Comparison of ENCODE assay signal across 8 mouse cellular contexts in genomic region chr9:110631191-110631590, GRCm38 (mm10). TPM values are rescaled to one million over a fixed set of nuclear protein-coding genes. Genes with fewer than 3 reads are reported as not detected.
DNase-seq lines count a peak whose midpoint lies in the region; ATAC-seq and TF ChIP-seq lines count a peak whose summit lies in the region.

No protein-coding gene starts in this region.

- H3K27me3 ChIP-seq in intestine, embryonic 14.5 days (replicated peaks; ENCODE audit: control insufficient read depth, insufficient read depth, low read length): peaks cover 20% of the 10 kb centered on the region
- H3K27me3 ChIP-seq in intestine, embryonic 16.5 days (replicated peaks; ENCODE audit: control insufficient read depth, insufficient read depth, low read length): peaks cover 6% of the 10 kb centered on the region; the same call in 1 of the 2 replicates
- no peaks in the 10 kb centered on the region for H3K27me3 ChIP-seq in MEL (ENCODE audit: control insufficient read depth in 1 of 2, insufficient read depth in 2 of 2, low read length in 2 of 2)
- peaks cover 89% of the 10 kb centered on the region for H3K27me3 ChIP-seq in embryonic facial prominence, embryonic 10.5 days (replicated peaks; ENCODE audit: low read depth, poor library complexity, severe bottlenecking)
- H3K27me3 ChIP-seq in hindbrain, embryonic 13.5 days: peaks cover 51% of the 10 kb centered on the region
- H3K27me3 ChIP-seq in liver, embryonic 14.5 days (ENCODE audit: control insufficient read depth, insufficient read depth, low read length): no peaks in the 10 kb centered on the region

- H3K27ac ChIP-seq in intestine, embryonic 14.5 days (ENCODE audit: low read depth): no peak overlapping the region
- no peak overlapping the region for H3K27ac ChIP-seq in intestine, embryonic 16.5 days (ENCODE audit: low read length)
- no peak overlapping the region for H3K27ac ChIP-seq in MEL (ENCODE audit: control insufficient read depth, low read depth, low read length)
- H3K27ac ChIP-seq in embryonic facial prominence, embryonic 10.5 days (replicated peaks): no peak overlapping the region
- H3K27ac ChIP-seq in hindbrain, embryonic 13.5 days: no peak overlapping the region
- H3K27ac ChIP-seq in liver, embryonic 14.5 days: no peak overlapping the region

- 21% methylated on average over 10 of the region's 10 CpGs for WGBS in intestine, embryonic 14.5 days
- WGBS in intestine, embryonic 16.5 days: 27% methylated on average over 10 of the region's 10 CpGs
- WGBS in embryonic facial prominence, embryonic 10.5 days: 11% methylated on average over 10 of the region's 10 CpGs
- WGBS in hindbrain, embryonic 13.5 days: 10% methylated on average over 10 of the region's 10 CpGs
- 53% methylated on average over 10 of the region's 10 CpGs for WGBS in liver, embryonic 14.5 days (ENCODE audit: insufficient replicate concordance)

- no peak for ATAC-seq in intestine, embryonic 14.5 days (replicated peaks; ENCODE audit: low FRiP score, low TSS enrichment, low read depth)
- no peak for ATAC-seq in intestine, embryonic 16.5 days
- ATAC-seq in hindbrain, embryonic 13.5 days (ENCODE audit: low FRiP score): peak; percentile 17; the same call in 1 of the 2 replicates
- no peak for ATAC-seq in liver, embryonic 14.5 days (ENCODE audit: insufficient read depth)

- H3K4me2 ChIP-seq in intestine, embryonic 14.5 days (ENCODE audit: low read length): peak overlapping the region; percentile 29
- no peak overlapping the region for H3K4me2 ChIP-seq in intestine, embryonic 16.5 days (ENCODE audit: low read depth, low read length)
- peak overlapping the region; percentile 59 for H3K4me2 ChIP-seq in hindbrain, embryonic 13.5 days
- no peak overlapping the region for H3K4me2 ChIP-seq in liver, embryonic 14.5 days (ENCODE audit: low read depth)

- TF ChIP-seq EP300 in MEL (IDR thresholded peaks at IDR 0.05; ENCODE audit: low read depth in 1 of 2, low read length in 2 of 2): no peak
- TF ChIP-seq EP300 in liver, embryonic 14.5 days (IDR thresholded peaks at IDR 0.05; ENCODE audit: low read depth): no peak

- 0 out of 2 replicates have a peak, but pooled peaks cover 3% of the 10 kb centered on the region for H3K36me3 ChIP-seq in intestine, embryonic 14.5 days (ENCODE audit: control insufficient read depth, insufficient read depth, low read length)
- H3K36me3 ChIP-seq in intestine, embryonic 16.5 days (ENCODE audit: control insufficient read depth, insufficient read depth, low read length): no peaks in the 10 kb centered on the region
- H3K36me3 ChIP-seq in MEL (ENCODE audit: control insufficient read depth in 1 of 2, insufficient read depth in 2 of 2, low read length in 2 of 2): no peaks in the 10 kb centered on the region; a peak in 2 of 4 replicates
- peaks cover 6% of the 10 kb centered on the region; the same call in 1 of the 2 replicates for H3K36me3 ChIP-seq in embryonic facial prominence, embryonic 10.5 days (replicated peaks)
- peaks cover 10% of the 10 kb centered on the region for H3K36me3 ChIP-seq in hindbrain, embryonic 13.5 days
- H3K36me3 ChIP-seq in liver, embryonic 14.5 days (replicated peaks; ENCODE audit: control insufficient read depth, insufficient read depth, low read depth): no peaks in the 10 kb centered on the region

- no peaks in the 10 kb centered on the region for H3K9me3 ChIP-seq in intestine, embryonic 14.5 days (ENCODE audit: control insufficient read depth, low read length)
- H3K9me3 ChIP-seq in intestine, embryonic 16.5 days (ENCODE audit: control insufficient read depth, low read length): no peaks in the 10 kb centered on the region
- no peaks in the 10 kb centered on the region for H3K9me3 ChIP-seq in MEL (replicated peaks; ENCODE audit: insufficient read depth, low read length)
- no peaks in the 10 kb centered on the region for H3K9me3 ChIP-seq in embryonic facial prominence, embryonic 10.5 days
- no peaks in the 10 kb centered on the region for H3K9me3 ChIP-seq in hindbrain, embryonic 13.5 days
- no peaks in the 10 kb centered on the region for H3K9me3 ChIP-seq in liver, embryonic 14.5 days (ENCODE audit: control insufficient read depth, low read length)

- H3K79me2 ChIP-seq in MEL (ENCODE audit: control insufficient read depth, insufficient read depth, low read length, poor library complexity): no peaks in the 10 kb centered on the region

- peak; percentile 75 for DNase-seq in intestine, embryonic 14.5 days (ENCODE audit: low spot score)
- DNase-seq in MEL (ENCODE audit: low read depth, low spot score): peak; percentile 52
- DNase-seq in embryonic facial prominence, embryonic 10.5 days (ENCODE audit: low spot score): peak; percentile 85
- DNase-seq in liver, embryonic 14.5 days (ENCODE audit: low read depth in 3 of 3, low spot score in 3 of 3): no peak
- peak; percentile 59 for DNase-seq in retina, postnatal 7 days (ENCODE audit: low read depth, low spot score)
- no peak for DNase-seq in layer of hippocampus, adult 9-10 months (ENCODE audit: low spot score)

- TF ChIP-seq CTCF in MEL (IDR thresholded peaks at IDR 0.05 in 2 of 3, conservative IDR thresholded peaks at IDR 0.05 in 1 of 3; ENCODE audit: control insufficient read depth in 1 of 3, insufficient read depth in 1 of 3, low read depth in 2 of 3, low read length in 3 of 3, poor library complexity in 1 of 3, severe bottlenecking in 1 of 3): peak; percentile 80 to 93 (median 87)
- peak; percentile 78 for TF ChIP-seq CTCF in liver, embryonic 14.5 days (IDR thresholded peaks at IDR 0.05; ENCODE audit: low read depth)

- TF ChIP-seq RAD21 in MEL (IDR thresholded peaks at IDR 0.05; ENCODE audit: low read depth, low read length): peak; percentile 71

- H3K4me1 ChIP-seq in intestine, embryonic 14.5 days (replicated peaks; ENCODE audit: control insufficient read depth, insufficient read depth, low read length): no peaks in the 10 kb centered on the region
- 0 out of 2 replicates have a peak, but pooled peaks cover 2% of the 10 kb centered on the region for H3K4me1 ChIP-seq in intestine, embryonic 16.5 days (ENCODE audit: control insufficient read depth, insufficient read depth, low read length)
- no peaks in the 10 kb centered on the region for H3K4me1 ChIP-seq in MEL (ENCODE audit: control insufficient read depth in 1 of 2, insufficient read depth in 2 of 2, low read length in 2 of 2)
- peaks cover 29% of the 10 kb centered on the region for H3K4me1 ChIP-seq in embryonic facial prominence, embryonic 10.5 days
- H3K4me1 ChIP-seq in hindbrain, embryonic 13.5 days (replicated peaks): peaks cover 10% of the 10 kb centered on the region
- H3K4me1 ChIP-seq in liver, embryonic 14.5 days (replicated peaks; ENCODE audit: control insufficient read depth in 2 of 2, insufficient read depth in 2 of 2, low read length in 1 of 2): no peaks in the 10 kb centered on the region

- no peak for TF ChIP-seq POLR2A in MEL (IDR thresholded peaks at IDR 0.05; ENCODE audit: control insufficient read depth in 1 of 2, insufficient read depth in 1 of 2, low read depth in 1 of 2, low read length in 2 of 2, poor library complexity in 1 of 2)

- no peak overlapping the region for H3K4me3 ChIP-seq in intestine, embryonic 14.5 days (ENCODE audit: low read depth, low read length)
- H3K4me3 ChIP-seq in intestine, embryonic 16.5 days (ENCODE audit: low read length): no peak overlapping the region
- H3K4me3 ChIP-seq in MEL (ENCODE audit: control insufficient read depth in 1 of 2, insufficient read depth in 1 of 2, low read depth in 2 of 2, low read length in 2 of 2): no peak overlapping the region
- peak overlapping the region; percentile 52 for H3K4me3 ChIP-seq in embryonic facial prominence, embryonic 10.5 days
- H3K4me3 ChIP-seq in hindbrain, embryonic 13.5 days: peak overlapping the region; percentile 36
- no peak overlapping the region for H3K4me3 ChIP-seq in liver, embryonic 14.5 days (ENCODE audit: insufficient read depth in 1 of 2, low read depth in 2 of 2, low read length in 2 of 2)

- no peak overlapping the region for H3K9ac ChIP-seq in intestine, embryonic 14.5 days (ENCODE audit: low read length)
- no peak overlapping the region for H3K9ac ChIP-seq in intestine, embryonic 16.5 days (ENCODE audit: low read depth, low read length)
- H3K9ac ChIP-seq in MEL (ENCODE audit: control insufficient read depth, low read depth, low read length, poor library complexity, severe bottlenecking): no peak overlapping the region
- H3K9ac ChIP-seq in hindbrain, embryonic 13.5 days: peak overlapping the region; percentile 64
- no peak overlapping the region for H3K9ac ChIP-seq in liver, embryonic 14.5 days (replicated peaks)

RNA-seq across cellular contexts. Expression of gene Nradd, which starts 6.9 kb away (rescaled TPM):
- 21.9 and 23.4 TPM in 2 replicates for polyA plus RNA-seq in intestine, embryonic 14.5 days (2014; fragmentation: Nextera tagmentation; extraction: Ambion mirVana)
- 25.7 and 28.4 TPM in 2 replicates for polyA plus RNA-seq in intestine, embryonic 16.5 days (2015; fragmentation: Nextera tagmentation; extraction: Ambion mirVana)
- 0.33 and 0.58 TPM in 2 replicates for total RNA-seq in MEL (2012; rRNA removed)
- polyA plus RNA-seq in MEL (2012; ENCODE audit: insufficient read depth in 1 of 2, insufficient read length in 2 of 2, low read depth in 1 of 2, low replicate concordance in 2 of 2, missing spikeins in 1 of 2): 1 to 10 TPM in 1 of 2 experiments, not detected in 1; 1.1 TPM
- 37.8 and 39.3 TPM in 2 replicates for polyA plus RNA-seq in embryonic facial prominence, embryonic 10.5 days (2016; fragmentation: Nextera tagmentation; extraction: Ambion mirVana)
- polyA plus RNA-seq in hindbrain, embryonic 13.5 days (2015; fragmentation: Nextera tagmentation; extraction: Ambion mirVana): 34.9 and 38.0 TPM in 2 replicates
- 1.4 and 1.5 TPM in 2 replicates for polyA plus RNA-seq in liver, embryonic 14.5 days (2012; rRNA removed)
- 0.67 and 0.75 TPM in 2 replicates for polyA plus RNA-seq in liver, embryonic 14.5 days (2014; fragmentation: Nextera tagmentation; extraction: Ambion mirVana)

RNA-seq across cellular contexts. Expression of gene Nbeal2, which starts 22.8 kb away (rescaled TPM):
- 4.0 and 4.7 TPM in 2 replicates for polyA plus RNA-seq in intestine, embryonic 14.5 days (2014; fragmentation: Nextera tagmentation; extraction: Ambion mirVana)
- 4.0 and 4.2 TPM in 2 replicates for polyA plus RNA-seq in intestine, embryonic 16.5 days (2015; fragmentation: Nextera tagmentation; extraction: Ambion mirVana)
- 7.0 and 9.3 TPM in 2 replicates for total RNA-seq in MEL (2012; rRNA removed)
- polyA plus RNA-seq in MEL (2012; ENCODE audit: insufficient read depth in 1 of 2, insufficient read length in 2 of 2, low read depth in 1 of 2, low replicate concordance in 2 of 2, missing spikeins in 1 of 2): 10 to 100 TPM in 1 of 2 experiments, not detected in 1; 17.2 TPM
- 1.9 and 2.0 TPM in 2 replicates for polyA plus RNA-seq in embryonic facial prominence, embryonic 10.5 days (2016; fragmentation: Nextera tagmentation; extraction: Ambion mirVana)
- polyA plus RNA-seq in hindbrain, embryonic 13.5 days (2015; fragmentation: Nextera tagmentation; extraction: Ambion mirVana): 2.4 TPM in 2 replicates
- polyA plus RNA-seq in liver, embryonic 14.5 days (2012; rRNA removed): 4.2 and 4.3 TPM in 2 replicates
- polyA plus RNA-seq in liver, embryonic 14.5 days (2014; fragmentation: Nextera tagmentation; extraction: Ambion mirVana): 1.6 TPM in 2 replicates

RNA-seq across cellular contexts. Expression of gene Ccdc12, which starts 25.1 kb away (rescaled TPM):
- 177 and 187 TPM in 2 replicates for polyA plus RNA-seq in intestine, embryonic 14.5 days (2014; fragmentation: Nextera tagmentation; extraction: Ambion mirVana)
- polyA plus RNA-seq in intestine, embryonic 16.5 days (2015; fragmentation: Nextera tagmentation; extraction: Ambion mirVana): 168 and 188 TPM in 2 replicates
- total RNA-seq in MEL (2012; rRNA removed): 122 and 129 TPM in 2 replicates
- polyA plus RNA-seq in MEL (2012; ENCODE audit: insufficient read depth in 1 of 2, insufficient read length in 2 of 2, low read depth in 1 of 2, low replicate concordance in 2 of 2, missing spikeins in 1 of 2): 100 to 1,000 TPM in 1 of 2 experiments, not detected in 1; 112 TPM
- polyA plus RNA-seq in embryonic facial prominence, embryonic 10.5 days (2016; fragmentation: Nextera tagmentation; extraction: Ambion mirVana): 174 and 177 TPM in 2 replicates
- polyA plus RNA-seq in hindbrain, embryonic 13.5 days (2015; fragmentation: Nextera tagmentation; extraction: Ambion mirVana): 122 TPM in 2 replicates
- 42.3 and 64.5 TPM in 2 replicates for polyA plus RNA-seq in liver, embryonic 14.5 days (2012; rRNA removed)
- 60.4 and 66.0 TPM in 2 replicates for polyA plus RNA-seq in liver, embryonic 14.5 days (2014; fragmentation: Nextera tagmentation; extraction: Ambion mirVana)

Comparison
In these comparisons a context has a peak if more than half of its experiments do, and no peak if none do; other contexts are left out.
1. H3K4me2 ChIP-seq: peak in intestine, embryonic 14.5 days (single experiment) and hindbrain, embryonic 13.5 days (single experiment); none in intestine, embryonic 16.5 days (single experiment) and liver, embryonic 14.5 days (single experiment).
2. DNase-seq: peak in intestine, embryonic 14.5 days (single experiment), MEL (single experiment), embryonic facial prominence, embryonic 10.5 days (single experiment) and retina, postnatal 7 days (single experiment); none in liver, embryonic 14.5 days (0 of 3) and layer of hippocampus, adult 9-10 months (single experiment).
3. H3K4me3 ChIP-seq: peak in embryonic facial prominence, embryonic 10.5 days (single experiment) and hindbrain, embryonic 13.5 days (single experiment); none in intestine, embryonic 14.5 days (single experiment), intestine, embryonic 16.5 days (single experiment), MEL (0 of 2) and liver, embryonic 14.5 days (0 of 2).